Comparison of ENCODE assay signal across 11 mouse cellular contexts in the genomic region with DNA sequence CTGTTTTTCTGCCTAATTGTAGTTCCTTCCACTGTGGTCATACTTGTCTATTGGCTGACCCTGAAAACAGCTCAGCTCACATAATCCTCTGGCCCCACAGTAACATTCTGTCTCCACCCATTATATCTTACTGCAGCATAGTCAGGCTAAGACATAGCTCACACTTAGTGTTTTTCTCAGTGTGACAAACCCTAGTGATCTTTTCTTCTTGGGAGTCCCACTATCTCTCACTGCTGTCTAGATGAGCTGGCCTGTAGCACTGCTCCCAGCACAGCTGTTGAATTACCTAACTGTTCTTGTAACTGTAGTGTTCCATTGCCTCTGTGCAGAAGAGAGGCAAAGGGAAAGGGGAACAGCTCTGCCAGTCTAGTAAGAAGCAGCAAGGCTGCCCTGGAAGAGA. TPM values are rescaled to one million over a fixed set of nuclear protein-coding genes. Genes with fewer than 3 reads are reported as not detected.
DNase-seq lines count a peak whose midpoint lies in the region; ATAC-seq and TF ChIP-seq lines count a peak whose summit lies in the region.
"Had no signal": no experiment of that assay in that cellular context is flagged by ENCODE, and none has a peak within 500 bp of the region (broad histone marks: within the 10 kb centered on the region; RNA-seq: fewer than 3 reads in every experiment).

No protein-coding gene starts in this region.

- intact Hi-C loops in heart, adult 2 months (cut with DNase I): no loop called here

- peaks cover 22% of the 10 kb centered on the region for H3K4me1 ChIP-seq in heart, adult 2 months (ENCODE audit: control insufficient read depth, insufficient read depth, low read length)
- H3K4me1 ChIP-seq in midbrain, embryonic 10.5 days: peaks cover 63% of the 10 kb centered on the region
- no peaks in the 10 kb centered on the region; the same call in 1 of the 2 replicates for H3K4me1 ChIP-seq in midbrain, embryonic 14.5 days (ENCODE audit: control insufficient read depth, insufficient read depth, low read length)
- H3K4me1 ChIP-seq in heart, embryonic 15.5 days (replicated peaks): peaks cover 53% of the 10 kb centered on the region
- H3K4me1 ChIP-seq in small intestine, adult 2 months (ENCODE audit: control insufficient read depth, insufficient read depth, insufficient read length, low read length): peaks cover 11% of the 10 kb centered on the region
- peaks cover 14% of the 10 kb centered on the region for H3K4me1 ChIP-seq in midbrain, embryonic 16.5 days (ENCODE audit: control insufficient read depth, insufficient read depth, low read length)

- H3K27me3 ChIP-seq in heart, adult 2 months (ENCODE audit: control insufficient read depth, insufficient read depth, low read length): no peaks in the 10 kb centered on the region
- peaks cover 51% of the 10 kb centered on the region for H3K27me3 ChIP-seq in midbrain, embryonic 10.5 days (ENCODE audit: low read depth, poor library complexity, severe bottlenecking)
- H3K27me3 ChIP-seq in midbrain, embryonic 14.5 days (ENCODE audit: control insufficient read depth, insufficient read depth, low read length): no peaks in the 10 kb centered on the region
- H3K27me3 ChIP-seq in heart, embryonic 15.5 days: no peaks in the 10 kb centered on the region
- H3K27me3 ChIP-seq in small intestine, adult 2 months (ENCODE audit: control insufficient read depth, insufficient read depth, low read length): no peaks in the 10 kb centered on the region
- H3K27me3 ChIP-seq in midbrain, embryonic 16.5 days (ENCODE audit: control insufficient read depth, insufficient read depth, low read depth, low read length): no peaks in the 10 kb centered on the region
- H3K27me3 ChIP-seq: hindbrain, embryonic 15.5 days; neural tube, embryonic 12.5 days had no signal

- H3K4me2 ChIP-seq in midbrain, embryonic 14.5 days (ENCODE audit: low read length): no peak overlapping the region
- no peak overlapping the region for H3K4me2 ChIP-seq in heart, embryonic 15.5 days
- no peak overlapping the region for H3K4me2 ChIP-seq in midbrain, embryonic 16.5 days (ENCODE audit: low read length)
- H3K4me2 ChIP-seq: hindbrain, embryonic 15.5 days; neural tube, embryonic 12.5 days had no signal

- no peak overlapping the region; the same call in 1 of the 2 replicates for H3K9ac ChIP-seq in heart, adult 2 months (ENCODE audit: low read depth, low read length)
- no peak overlapping the region for H3K9ac ChIP-seq in midbrain, embryonic 14.5 days (replicated peaks; ENCODE audit: low read length)
- no peak overlapping the region for H3K9ac ChIP-seq in heart, embryonic 15.5 days
- no peak overlapping the region for H3K9ac ChIP-seq in midbrain, embryonic 16.5 days (ENCODE audit: low read depth, low read length)
- H3K9ac ChIP-seq: hindbrain, embryonic 15.5 days; neural tube, embryonic 12.5 days had no signal

- TF ChIP-seq POLR2A in heart, adult 2 months (IDR thresholded peaks at IDR 0.05; ENCODE audit: insufficient read depth, low read depth, low read length): no peak
- no peak for TF ChIP-seq POLR2A in small intestine, adult 2 months (IDR thresholded peaks at IDR 0.05; ENCODE audit: low read depth, low read length)

- H3K9me3 ChIP-seq in midbrain, embryonic 10.5 days (replicated peaks): no peaks in the 10 kb centered on the region
- no peaks in the 10 kb centered on the region for H3K9me3 ChIP-seq in midbrain, embryonic 14.5 days (ENCODE audit: control insufficient read depth, low read length)
- H3K9me3 ChIP-seq in heart, embryonic 15.5 days (replicated peaks): no peaks in the 10 kb centered on the region
- no peaks in the 10 kb centered on the region for H3K9me3 ChIP-seq in midbrain, embryonic 16.5 days (replicated peaks; ENCODE audit: control insufficient read depth, low read length, poor library complexity, severe bottlenecking)
- H3K9me3 ChIP-seq: hindbrain, embryonic 15.5 days; neural tube, embryonic 12.5 days had no signal

- H3K36me3 ChIP-seq in heart, adult 2 months (ENCODE audit: control insufficient read depth, insufficient read depth, low read length): peaks cover 32% of the 10 kb centered on the region
- H3K36me3 ChIP-seq in midbrain, embryonic 10.5 days: peaks cover 57% of the 10 kb centered on the region
- peaks cover 18% of the 10 kb centered on the region for H3K36me3 ChIP-seq in midbrain, embryonic 14.5 days (ENCODE audit: control insufficient read depth, insufficient read depth, low read length)
- H3K36me3 ChIP-seq in heart, embryonic 15.5 days: 0 out of 2 replicates have a peak, but pooled peaks cover 7% of the 10 kb centered on the region
- peaks cover 24% of the 10 kb centered on the region for H3K36me3 ChIP-seq in small intestine, adult 2 months (ENCODE audit: control insufficient read depth, insufficient read depth, low read length)
- H3K36me3 ChIP-seq in midbrain, embryonic 16.5 days (ENCODE audit: control insufficient read depth, insufficient read depth, low read length): no peaks in the 10 kb centered on the region
- H3K36me3 ChIP-seq: hindbrain, embryonic 15.5 days had no signal

- peak overlapping the region; percentile 58 for H3K27ac ChIP-seq in heart, adult 2 months
- H3K27ac ChIP-seq in midbrain, embryonic 10.5 days (replicated peaks): 0 out of 2 replicates have a peak overlapping the region, but pooled peaks have one; percentile 24
- no peak overlapping the region for H3K27ac ChIP-seq in midbrain, embryonic 14.5 days (replicated peaks; ENCODE audit: low read depth, low read length)
- H3K27ac ChIP-seq in heart, embryonic 15.5 days: peak overlapping the region; percentile 82
- peak overlapping the region; percentile 75 for H3K27ac ChIP-seq in small intestine, adult 2 months (ENCODE audit: insufficient read depth, low read depth, low read length)
- no peak overlapping the region for H3K27ac ChIP-seq in midbrain, embryonic 16.5 days (ENCODE audit: low read length)
- H3K27ac ChIP-seq: neural tube, embryonic 12.5 days had no signal

- TF ChIP-seq CTCF in heart, adult 2 months (IDR thresholded peaks at IDR 0.05): no peak
- TF ChIP-seq CTCF in small intestine, adult 2 months (IDR thresholded peaks at IDR 0.05; ENCODE audit: extremely low read depth, insufficient read length, insufficient replicate concordance, low read depth, low read length): no peak

- H3K79me2 ChIP-seq in heart, adult 2 months (replicated peaks; ENCODE audit: control insufficient read depth, insufficient read depth, low read length): no peaks in the 10 kb centered on the region

- no peak for ATAC-seq in midbrain, embryonic 14.5 days (ENCODE audit: low FRiP score, low TSS enrichment)
- no peak for ATAC-seq in heart, embryonic 15.5 days (replicated peaks; ENCODE audit: insufficient number of reproducible peaks, insufficient read depth, low FRiP score, low read depth)
- no peak for ATAC-seq in midbrain, embryonic 16.5 days

- H3K4me3 ChIP-seq in heart, adult 2 months: no peak overlapping the region
- no peak overlapping the region for H3K4me3 ChIP-seq in midbrain, embryonic 10.5 days
- H3K4me3 ChIP-seq in midbrain, embryonic 14.5 days (replicated peaks; ENCODE audit: low read depth, low read length): no peak overlapping the region
- no peak overlapping the region for H3K4me3 ChIP-seq in heart, embryonic 15.5 days
- H3K4me3 ChIP-seq in small intestine, adult 2 months (ENCODE audit: low read depth, low read length): no peak overlapping the region
- H3K4me3 ChIP-seq in midbrain, embryonic 16.5 days (ENCODE audit: low read depth, low read length): no peak overlapping the region
- H3K4me3 ChIP-seq: hindbrain, embryonic 15.5 days; neural tube, embryonic 12.5 days had no signal

- no peak for TF ChIP-seq EP300 in heart, adult 2 months (IDR thresholded peaks at IDR 0.05; ENCODE audit: insufficient read depth, low read depth, low read length)

- DNase-seq in heart, adult 2 months: peak in 1 of 2 experiments; percentile 24
- no peak for DNase-seq in heart, adult 9 months (ENCODE audit: low spot score in 2 of 2)
- DNase-seq in midbrain, embryonic 10.5 days (ENCODE audit: low spot score): no peak
- DNase-seq in midbrain, embryonic 14.5 days: no peak
- no peak for DNase-seq in testis, postnatal 10 days (ENCODE audit: low spot score)
- DNase-seq: adrenal gland, postnatal 25 days had no signal

RNA-seq across cellular contexts. Expression of a gene that starts 53.6 kb away (rescaled TPM):
- total RNA-seq in heart, adult 2 months (2021): 10 to 100 TPM; 23.3 to 23.8 TPM
- polyA plus RNA-seq in heart, adult 2 months (2012; rRNA removed): 16.5 and 16.8 TPM in 2 replicates
- 39.8 and 46.5 TPM in 2 replicates for polyA plus RNA-seq in midbrain, embryonic 10.5 days (2016; fragmentation: Nextera tagmentation; extraction: Ambion mirVana)
- polyA plus RNA-seq in midbrain, embryonic 14.5 days (2014; fragmentation: Nextera tagmentation; extraction: Ambion mirVana): 28.9 and 32.1 TPM in 2 replicates
- polyA plus RNA-seq in heart, embryonic 15.5 days (2015; fragmentation: Nextera tagmentation; extraction: Ambion mirVana): 23.9 and 27.5 TPM in 2 replicates
- 10.3 and 24.3 TPM in 2 replicates for polyA plus RNA-seq in small intestine, adult 2 months (2012; rRNA removed)
- 28.9 and 34.4 TPM in 2 replicates for polyA plus RNA-seq in midbrain, embryonic 16.5 days (2015; fragmentation: Nextera tagmentation; extraction: Ambion mirVana)

Comparison
In these comparisons a context has a peak if more than half of its experiments do, and no peak if none do; other contexts are left out.
1. H3K27ac ChIP-seq: peak in heart, adult 2 months (single experiment), midbrain, embryonic 10.5 days (single experiment), heart, embryonic 15.5 days (single experiment) and small intestine, adult 2 months (single experiment); none in midbrain, embryonic 14.5 days (single experiment) and midbrain, embryonic 16.5 days (single experiment).